Mouse (Mus musculus) lung, postnatal 0 days (tissue): ENCODE measurements around the gene Parp16. TPM values are rescaled to one million over a fixed set of nuclear protein-coding genes. Genes with fewer than 3 reads are reported as not detected.

Experiments used
- ATAC-seq: fragments of 200-750 bp; cut with Nextera tagmentation; 2 replicates; pipeline ENCODE4 v1.8.0; 2017; ENCODE audit warnings: moderate library complexity
- DNase-seq: peaks from one replicate; pipeline ENCODE4 v3.0.0-alpha.2; 2016; ENCODE audit warnings: low spot score
- H3K27ac ChIP-seq: fragments of 300-500 bp; sonication (generic); 2 replicates; pipeline ENCODE4 v1.5.1; 2014; ENCODE audit warnings: antibody characterized with exemption, mild to moderate bottlenecking, low read length, mixed read lengths
- H3K27me3 ChIP-seq: fragments of 300-500 bp; sonication (generic); replicated peaks from 2 replicates; pipeline ENCODE4 v1.6.1; 2014; ENCODE audit warnings: low read length, mixed read lengths; ENCODE audit not compliant: insufficient read depth
- H3K36me3 ChIP-seq: fragments of 300-500 bp; sonication (generic); 2 replicates; pipeline ENCODE4 v1.6.1; 2014; ENCODE audit warnings: low read length, mixed read lengths; ENCODE audit not compliant: insufficient read depth
- H3K4me1 ChIP-seq: fragments of 300-500 bp; sonication (generic); 2 replicates; pipeline ENCODE4 v1.6.1; 2014; ENCODE audit warnings: antibody characterized with exemption, low read depth, low read length, mixed read lengths; ENCODE audit not compliant: insufficient read depth
- H3K4me2 ChIP-seq: fragments of 300-500 bp; sonication (generic); replicated peaks from 2 replicates; pipeline ENCODE4 v1.6.1; 2014; ENCODE audit warnings: low read depth, mild to moderate bottlenecking, low read length, moderate library complexity, mixed read lengths
- H3K4me3 ChIP-seq: fragments of 300-500 bp; sonication (generic); 2 replicates; pipeline ENCODE4 v1.5.1; 2014; ENCODE audit warnings: low read depth, low read length
- H3K9ac ChIP-seq: fragments of 300-500 bp; sonication (generic); replicated peaks from 2 replicates; pipeline ENCODE4 v1.6.1; 2014; ENCODE audit warnings: low read depth, mild to moderate bottlenecking
- H3K9me3 ChIP-seq: fragments of 300-500 bp; sonication (generic); 2 replicates; pipeline ENCODE4 v1.6.1; 2016; ENCODE audit warnings: low read length, mixed read lengths
- CTCF ChIP-seq: IDR thresholded peaks from 2 replicates; pipeline ENCODE4 v1.5.1; 2016; ENCODE audit warnings: antibody characterized with exemption, mild to moderate bottlenecking
- EP300 ChIP-seq: IDR thresholded peaks from 2 replicates; pipeline ENCODE4 v1.6.1; 2016; ENCODE audit warnings: antibody characterized with exemption, mild to moderate bottlenecking, control low read depth
- WGBS: fragments of 180-500 bp; shearing (Covaris S2); extraction: QIAGEN DNeasy Blood & Tissue Kit; methylation state at CpG from one replicate; pipeline ENCODE4 v1.1.7; 2014; 5-methylcytosine and 5-hydroxymethylcytosine counted together
- polyA plus RNA-seq: library from polyadenylated mRNA; unstranded; fragments of >200 nt; fragmentation: Nextera tagmentation; extraction: Ambion mirVana; gene quantifications from 2 replicates; pipeline ENCODE4 v1.2.1, GENCODE M21; 2015

The Parp16 gene
- polyA plus RNA-seq, 1 experiment from 2014 or later: 5.3 TPM

DNA sequence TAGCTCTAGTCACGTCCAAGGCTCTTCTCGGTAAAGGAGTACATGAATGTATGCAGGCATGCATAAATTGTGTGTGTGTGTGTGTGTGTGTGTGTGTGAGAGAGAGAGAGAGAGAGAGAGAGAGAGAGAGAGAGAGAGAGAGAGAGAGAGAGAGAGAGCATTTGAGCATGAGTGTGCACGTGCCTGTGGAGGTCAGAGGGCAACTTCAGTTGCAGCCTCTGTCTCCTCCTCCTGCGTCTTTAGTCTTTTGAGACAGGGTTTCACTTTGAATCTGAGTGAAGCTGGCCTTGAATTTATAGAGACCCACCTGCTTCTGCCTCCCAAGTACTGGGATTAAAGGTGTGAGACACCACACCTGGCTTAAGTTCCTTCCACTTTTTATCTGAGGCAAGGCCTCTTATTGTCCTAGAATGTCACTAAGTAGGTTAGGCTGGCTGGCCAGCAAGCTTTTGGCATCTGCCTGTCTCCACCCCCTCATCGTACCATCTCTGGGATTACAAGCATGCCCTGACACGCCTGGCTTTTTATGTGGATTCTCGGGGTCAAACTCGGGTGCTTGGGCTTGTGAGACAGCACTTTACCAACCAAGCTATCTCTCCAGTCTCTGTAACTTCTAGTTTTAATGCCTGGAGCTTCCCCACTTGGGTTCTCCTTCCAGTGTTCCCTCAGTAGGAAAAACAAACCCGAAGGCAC, 62.2 kb downstream of the Parp16 start:
- no peak for DNase-seq
- Histone ChIP-seq H3K36me3 (no peaks in the 10 kb centered on the region), H3K27me3 (no peaks in the 10 kb centered on the region), H3K4me1 (no peaks in the 10 kb centered on the region), H3K9me3 (no peaks in the 10 kb centered on the region), H3K27ac (no peak overlapping the region), H3K9ac (no peak overlapping the region), H3K4me3 (no peak overlapping the region), H3K4me2 (no peak overlapping the region)
- TF ChIP-seq CTCF (no peak), EP300 (no peak)
- 65% methylated on average over 9 of the region's 9 CpGs for WGBS
- ATAC-seq: no peak

DNA sequence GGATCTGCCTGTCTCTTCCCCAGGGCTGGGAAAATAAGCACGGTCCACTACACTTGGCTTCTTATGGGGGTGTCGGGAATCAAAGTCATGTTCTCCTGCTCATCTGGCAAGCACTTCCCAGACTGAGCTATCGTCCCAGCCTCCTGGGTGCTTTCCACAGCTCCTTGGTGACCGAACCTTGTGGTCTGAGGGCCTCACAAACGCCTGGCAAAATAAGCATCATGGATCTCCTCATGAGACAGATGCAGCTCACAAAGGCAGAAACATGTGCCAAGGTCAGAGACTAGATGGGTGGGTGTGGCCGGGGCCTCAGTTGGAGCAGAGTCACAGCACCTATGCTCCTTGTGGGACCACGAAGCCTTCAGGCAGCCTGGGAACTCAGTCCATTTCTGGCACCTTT, 64.2 kb downstream of the Parp16 start:
- ATAC-seq (no peak), DNase-seq (no peak)
- 73% methylated on average over 7 of the region's 7 CpGs for WGBS
- no peak overlapping the region for H3K4me2 ChIP-seq
- H3K9ac ChIP-seq: no peak overlapping the region
- no peaks in the 10 kb centered on the region for H3K27me3 ChIP-seq
- H3K4me3 ChIP-seq: no peak overlapping the region
- H3K36me3 ChIP-seq: no peaks in the 10 kb centered on the region
- no peak for TF ChIP-seq EP300
- no peaks in the 10 kb centered on the region for H3K9me3 ChIP-seq
- no peaks in the 10 kb centered on the region for H3K4me1 ChIP-seq
- no peak overlapping the region for H3K27ac ChIP-seq

DNA sequence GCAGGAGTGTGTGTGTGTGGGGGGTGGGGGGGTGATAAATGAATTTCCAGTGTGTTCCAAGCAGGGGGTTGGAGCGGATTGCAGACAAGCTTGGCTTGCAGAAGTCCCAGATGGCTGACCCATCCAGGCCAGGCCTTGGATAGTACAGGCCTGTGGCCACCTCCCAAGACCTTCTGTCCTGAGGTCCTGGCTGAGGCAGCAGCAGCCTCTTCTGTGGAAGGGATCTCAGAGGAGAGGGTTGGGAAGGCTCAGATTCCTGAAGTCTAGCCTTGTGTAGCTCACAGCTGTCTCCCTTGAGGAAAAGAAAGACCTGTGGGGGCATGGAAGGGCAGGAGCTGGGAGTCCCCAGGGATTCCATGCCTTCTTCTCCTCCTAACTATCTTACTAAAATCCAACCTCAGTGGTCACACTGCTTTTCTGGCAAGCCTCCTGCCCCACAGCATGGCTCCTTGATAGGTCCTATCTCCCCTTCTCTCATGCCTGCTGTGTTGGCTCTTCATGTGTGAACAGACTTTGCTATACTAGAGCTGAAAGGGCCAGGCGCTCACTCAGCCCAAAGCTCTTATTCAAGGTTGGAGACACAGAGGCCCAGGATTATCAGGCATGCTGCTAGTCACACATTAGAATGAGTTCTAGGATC, 66.6 kb downstream of the Parp16 start:
- H3K27me3 ChIP-seq: no peaks in the 10 kb centered on the region
- ATAC-seq (no peak), DNase-seq (no peak)
- TF ChIP-seq EP300 (no peak), CTCF (no peak)
- no peak overlapping the region for H3K9ac ChIP-seq
- 88% methylated on average over 2 of the region's 2 CpGs for WGBS
- no peak overlapping the region for H3K4me2 ChIP-seq
- no peak overlapping the region for H3K4me3 ChIP-seq
- H3K36me3 ChIP-seq: no peaks in the 10 kb centered on the region
- no peaks in the 10 kb centered on the region for H3K4me1 ChIP-seq
- H3K27ac ChIP-seq: no peak overlapping the region
- no peaks in the 10 kb centered on the region for H3K9me3 ChIP-seq

DNA sequence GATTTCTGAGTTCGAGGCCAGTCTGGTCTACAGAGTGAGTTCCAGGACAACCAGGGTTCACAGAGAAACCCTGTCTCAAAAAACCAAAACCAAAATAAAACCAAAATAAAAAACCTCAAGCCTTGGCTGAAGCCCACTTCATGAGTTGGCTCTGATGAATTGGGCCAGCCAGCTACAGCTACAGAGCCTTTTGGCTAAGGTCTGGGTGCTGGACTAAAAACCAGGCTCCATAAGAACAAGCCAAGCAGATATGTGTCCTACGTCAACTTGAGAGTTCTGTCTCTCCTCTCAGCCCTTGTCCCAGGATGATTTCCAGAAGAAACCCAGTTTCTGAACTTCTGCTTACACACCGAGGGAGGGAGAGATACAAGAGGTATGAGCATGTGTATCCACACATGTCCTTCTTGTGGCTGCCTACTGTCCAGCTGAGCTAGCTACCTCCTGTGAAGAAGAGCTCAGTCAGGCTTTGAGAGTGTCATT, 67.5 kb downstream of the Parp16 start:
- Histone ChIP-seq H3K9me3 (no peaks in the 10 kb centered on the region), H3K27me3 (no peaks in the 10 kb centered on the region), H3K4me3 (no peak overlapping the region), H3K4me2 (no peak overlapping the region), H3K4me1 (no peaks in the 10 kb centered on the region), H3K36me3 (no peaks in the 10 kb centered on the region), H3K27ac (no peak overlapping the region), H3K9ac (no peak overlapping the region)
- DNase-seq (no peak), ATAC-seq (no peak)
- 86% methylated on average over 3 of the region's 3 CpGs for WGBS
- TF ChIP-seq EP300 (no peak), CTCF (no peak)

DNA sequence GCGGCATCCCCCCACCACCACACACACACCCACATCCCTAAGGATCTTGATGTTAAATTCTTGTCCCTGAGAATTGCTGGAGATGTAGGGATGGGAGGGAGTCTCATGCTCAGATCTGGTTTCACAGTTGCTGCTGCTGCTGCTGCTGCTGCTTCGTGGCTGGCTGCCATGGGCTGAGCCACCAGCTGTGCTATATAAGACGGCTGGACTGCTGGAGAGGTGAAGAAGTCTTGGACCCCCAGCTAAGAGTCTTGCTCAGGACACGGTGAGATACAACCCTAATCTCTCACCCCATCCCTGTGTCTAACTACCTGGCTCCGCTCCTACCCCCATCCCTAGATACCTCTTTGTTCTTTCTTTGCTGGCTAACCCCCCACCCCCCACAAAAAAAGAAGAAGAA, 69.8 kb downstream of the Parp16 start, which contains the start of gene Cilp:
Gene Cilp (plus strand): TSS at position 222 of the 400 bp plus-strand sequence.
- 50% methylated on average over 5 of the region's 5 CpGs for WGBS
- Histone ChIP-seq H3K4me3 (no peak within 1 kb of the TSS), H3K27me3 (no peaks in the 10 kb centered on the region), H3K9ac (no peak within 1 kb of the TSS), H3K9me3 (no peaks in the 10 kb centered on the region), H3K4me1 (no peaks in the 10 kb centered on the region), H3K4me2 (no peak within 1 kb of the TSS), H3K27ac (no peak within 1 kb of the TSS), H3K36me3 (no peaks in the 10 kb centered on the region)
- DNase-seq (no peak), ATAC-seq (no peak)
- TF ChIP-seq EP300 (no peak), CTCF (no peak)

DNA sequence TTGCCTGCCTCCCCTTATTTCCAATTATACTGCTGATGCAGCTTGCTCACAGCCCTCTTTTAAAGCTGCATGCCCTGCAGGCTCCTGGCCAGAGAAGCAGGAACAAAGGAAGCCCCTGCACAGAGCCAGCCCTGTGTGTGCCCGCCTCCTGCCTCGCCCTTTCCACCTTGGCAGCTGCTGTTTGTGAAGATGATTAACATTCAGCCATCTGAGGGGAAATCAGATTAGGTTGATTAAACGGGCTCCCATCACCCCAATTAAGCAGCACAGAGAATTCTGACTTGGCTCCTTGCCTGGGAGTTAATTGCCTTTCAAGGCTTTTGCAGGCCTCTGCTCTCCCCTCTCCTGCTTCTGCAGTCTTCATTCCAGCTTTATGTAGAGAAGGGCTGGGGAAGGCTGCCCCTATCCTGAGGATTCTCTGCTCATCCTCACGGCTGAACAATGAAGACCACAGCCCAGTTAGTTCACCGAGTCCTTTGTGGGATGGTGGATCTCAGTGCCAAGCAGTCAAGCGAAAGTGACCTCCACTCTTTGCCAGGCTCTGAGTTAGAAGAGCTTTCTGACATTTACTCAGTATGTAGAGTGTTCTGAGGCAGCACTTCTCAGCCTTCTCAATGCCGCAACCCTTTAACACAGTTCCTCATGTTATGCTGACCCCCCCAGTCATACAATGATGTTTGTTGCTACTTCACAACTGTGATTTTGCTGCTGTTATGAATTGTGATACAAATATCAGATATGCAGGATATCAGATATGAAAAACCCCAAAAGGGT, 72.8 kb downstream of the Parp16 start:
- H3K4me2 ChIP-seq: no peak overlapping the region
- no peaks in the 10 kb centered on the region for H3K9me3 ChIP-seq
- H3K27ac ChIP-seq: no peak overlapping the region
- no peaks in the 10 kb centered on the region for H3K36me3 ChIP-seq
- no peak for DNase-seq
- no peaks in the 10 kb centered on the region for H3K4me1 ChIP-seq
- TF ChIP-seq CTCF: no peak
- no peak for TF ChIP-seq EP300
- ATAC-seq: no peak
- no peak overlapping the region for H3K9ac ChIP-seq
- no peak overlapping the region for H3K4me3 ChIP-seq
- 42% methylated on average over 7 of the region's 7 CpGs for WGBS
- H3K27me3 ChIP-seq: no peaks in the 10 kb centered on the region
